Mouse (Mus musculus) Patski (cell line): ENCODE results near the gene Eif2b3. TPM values are rescaled to one million over a fixed set of nuclear protein-coding genes. Genes with fewer than 3 reads are reported as not detected.
A peak's percentile ranks its signal among the peaks of the same experiment; 100 is the strongest.

Experiments used
- ATAC-seq: fragments of 100-300 bp; one replicate; pipeline ENCODE4 v1.8.0; 2021
- CTCF ChIA-PET: fragments of 350-600 bp; sonication (Branson Sonifier 250); formaldehyde crosslinking; loops from one replicate; lab custom pipeline; 2022; ENCODE audit warnings: inconsistent platforms; lab: Charles Lee
- POLR2A ChIA-PET: fragments of 350-600 bp; sonication (Branson Sonifier 250); formaldehyde crosslinking; loops from one replicate; lab custom pipeline; 2022; ENCODE audit warnings: antibody characterized with exemption, inconsistent platforms; lab: Charles Lee
- DNase-seq: peaks from one replicate; pipeline ENCODE4 v3.0.0-alpha.2; 2011; ENCODE audit warnings: low read depth, low spot score
- H3K27me3 ChIP-seq: fragments of 371-371 bp; one replicate; pipeline ENCODE4 v1.5.1; 2021
- CTCF ChIP-seq: fragments of 100-300 bp; IDR thresholded peaks from one replicate; pipeline ENCODE4 v1.5.1; 2021
- in situ Hi-C: fragments of 300-500 bp; cut with MboI; formaldehyde crosslinking; loops from 3 replicates; pipeline ENCODE4 v1.11.1; 2018; ENCODE audit warnings: low pct_unique_long_range_greater_than_20kb, mixed read lengths
- polyA plus RNA-seq: library from polyadenylated mRNA; unstranded; gene quantifications from one replicate; pipeline ENCODE4 v1.2.3, GENCODE M21; 2021

Gene Eif2b3
- polyA plus RNA-seq, 1 experiment from 2014 or later, result 23.1 TPM

DNA sequence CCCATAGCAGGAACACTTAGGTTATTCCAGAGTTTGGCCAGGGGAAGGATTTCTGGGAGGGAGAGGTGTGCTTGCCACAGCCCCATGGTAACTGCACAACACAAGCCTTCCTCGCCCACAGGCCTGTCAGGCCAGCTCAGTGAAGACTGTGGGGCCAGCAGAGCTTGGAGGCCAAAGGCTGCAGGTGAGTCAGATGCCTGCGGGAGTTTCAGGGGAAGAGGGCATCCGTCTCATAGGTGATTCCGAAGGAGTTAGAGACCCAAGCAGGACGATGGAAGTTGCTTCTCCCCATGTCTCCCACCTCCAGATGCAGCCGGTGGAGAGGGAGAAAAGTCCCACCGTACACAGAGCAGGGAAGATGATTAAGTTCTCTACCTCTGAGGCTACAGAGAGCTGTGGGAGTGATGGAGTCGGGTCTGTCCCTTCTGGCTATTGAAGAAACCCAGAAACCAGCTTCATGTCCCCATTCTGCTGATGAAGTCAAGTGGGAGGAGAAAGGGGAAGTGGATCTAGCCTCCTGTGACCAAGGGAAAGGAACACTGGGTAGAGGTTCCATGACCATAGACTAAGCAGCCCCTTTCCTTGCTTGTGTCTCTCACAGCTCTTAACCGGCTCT, 107.6 kb downstream of the Eif2b3 start, which contains the start of gene Tctex1d4:
Tctex1d4 (plus strand) TSS at position 120 of the 616 bp plus-strand sequence.
- POLR2A ChIA-PET, result no interaction called here
- DNase-seq (no peak), ATAC-seq (peak; percentile 65)
- in situ Hi-C loops, result loop anchor here (10.0 kb wide), 1 partner anchor 402 kb away; the partner anchor contains the start of gene Tesk2
- no peak for TF ChIP-seq CTCF
- CTCF ChIA-PET, result interaction anchor here (1.1 to 1.5 kb wide), 4 partner anchors 14 to 124 kb away, joined by 3 to 4 read pairs (median 4); no protein-coding TSS in a partner anchor
- H3K27me3 ChIP-seq, result no peaks in the 10 kb centered on the region

DNA sequence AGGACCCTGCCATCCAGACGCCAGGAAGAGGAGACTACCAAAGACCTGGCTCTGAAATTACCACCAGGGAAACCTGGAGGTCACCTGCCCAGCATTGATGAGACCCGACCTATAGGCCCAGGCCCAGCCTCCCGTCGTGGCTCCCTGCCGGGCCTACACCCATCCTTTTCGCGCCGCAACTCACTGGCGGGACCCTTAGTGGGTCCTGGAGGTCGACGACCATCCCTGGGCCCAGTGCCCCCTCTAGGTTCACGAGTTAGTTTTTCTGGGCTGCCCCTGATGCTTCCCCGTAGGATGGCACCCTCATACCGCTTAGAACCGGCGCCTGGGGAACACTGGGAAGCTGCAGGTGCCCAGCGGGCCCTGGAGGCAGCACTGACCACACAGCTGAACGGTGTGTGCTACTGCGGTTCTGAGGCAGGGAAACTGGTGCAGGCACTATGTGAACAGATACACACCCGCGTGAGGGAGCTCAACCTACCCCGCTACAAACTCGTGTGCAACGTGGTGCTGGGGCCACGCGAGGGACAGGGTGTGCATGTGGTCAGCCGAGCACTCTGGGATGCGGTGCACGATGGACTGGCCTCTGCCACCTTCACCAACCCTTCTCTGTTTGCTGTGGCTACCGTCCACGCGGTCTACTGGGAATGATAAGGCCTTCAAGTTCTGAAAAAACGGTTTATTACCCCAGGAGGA, 108.9 kb downstream of the Eif2b3 start:
- CTCF ChIA-PET, result interaction anchor here (1.1 kb wide), 1 partner anchor 11 kb away, joined by 3 read pairs; no protein-coding TSS in a partner anchor
- DNase-seq, result no peak
- POLR2A ChIA-PET, result no interaction called here
- TF ChIP-seq CTCF, result no peak
- in situ Hi-C loops, result loop anchor here (10.0 kb wide), 1 partner anchor 403 kb away; the partner anchor contains the start of gene Tesk2
- no peaks in the 10 kb centered on the region for H3K27me3 ChIP-seq
- no peak for ATAC-seq

DNA sequence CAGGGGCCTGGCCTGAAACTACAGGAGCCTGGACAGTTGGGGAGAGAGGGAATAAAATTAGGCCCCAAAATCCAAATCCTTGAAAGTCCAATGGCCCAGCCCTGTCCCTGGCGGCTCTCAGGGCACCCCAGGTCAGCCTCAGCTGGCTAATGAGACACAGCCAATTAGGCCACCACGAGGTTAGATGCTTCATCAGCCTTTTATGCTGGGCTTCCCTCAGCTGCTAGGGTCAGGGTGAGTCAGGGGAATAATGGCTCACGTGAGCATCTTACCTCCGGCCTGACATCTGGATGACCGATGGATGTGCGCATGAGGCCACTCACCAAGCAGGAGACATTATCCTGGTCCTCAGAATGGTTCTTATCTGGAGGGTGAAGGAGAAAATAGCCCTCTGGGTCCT, 111.6 kb downstream of the Eif2b3 start:
- in situ Hi-C loops, result loop anchor here (5.0 kb wide), 1 partner anchor 308 kb away; the partner anchor contains the start of gene Hpdl
- no peak for TF ChIP-seq CTCF
- no peak for ATAC-seq
- no peaks in the 10 kb centered on the region for H3K27me3 ChIP-seq
- CTCF ChIA-PET, result no interaction called here
- POLR2A ChIA-PET, result no interaction called here
- DNase-seq, result no peak

DNA sequence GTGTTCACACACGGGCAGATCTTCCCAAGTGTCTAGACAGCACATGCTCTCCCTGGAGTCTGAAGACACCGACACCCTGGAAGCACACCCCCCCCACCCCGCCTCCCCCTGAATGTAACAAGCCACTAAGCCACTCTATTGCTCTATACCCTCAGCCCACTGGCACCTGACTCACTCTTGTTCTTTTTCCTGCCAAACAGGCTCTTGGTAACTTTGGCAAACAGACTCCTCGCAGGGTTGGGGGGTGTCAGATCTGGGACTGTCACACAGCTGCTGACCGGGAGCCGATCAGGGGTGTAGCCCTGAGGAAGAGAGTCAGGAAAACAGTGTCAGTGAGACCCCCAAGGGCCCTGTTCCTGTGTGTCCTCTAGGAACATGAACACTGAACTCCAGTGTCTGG, 112.0 kb downstream of the Eif2b3 start:
- POLR2A ChIA-PET, result no interaction called here
- in situ Hi-C loops, result loop anchor here (5.0 kb wide), 1 partner anchor 309 kb away; the partner anchor contains the start of gene Hpdl

DNA sequence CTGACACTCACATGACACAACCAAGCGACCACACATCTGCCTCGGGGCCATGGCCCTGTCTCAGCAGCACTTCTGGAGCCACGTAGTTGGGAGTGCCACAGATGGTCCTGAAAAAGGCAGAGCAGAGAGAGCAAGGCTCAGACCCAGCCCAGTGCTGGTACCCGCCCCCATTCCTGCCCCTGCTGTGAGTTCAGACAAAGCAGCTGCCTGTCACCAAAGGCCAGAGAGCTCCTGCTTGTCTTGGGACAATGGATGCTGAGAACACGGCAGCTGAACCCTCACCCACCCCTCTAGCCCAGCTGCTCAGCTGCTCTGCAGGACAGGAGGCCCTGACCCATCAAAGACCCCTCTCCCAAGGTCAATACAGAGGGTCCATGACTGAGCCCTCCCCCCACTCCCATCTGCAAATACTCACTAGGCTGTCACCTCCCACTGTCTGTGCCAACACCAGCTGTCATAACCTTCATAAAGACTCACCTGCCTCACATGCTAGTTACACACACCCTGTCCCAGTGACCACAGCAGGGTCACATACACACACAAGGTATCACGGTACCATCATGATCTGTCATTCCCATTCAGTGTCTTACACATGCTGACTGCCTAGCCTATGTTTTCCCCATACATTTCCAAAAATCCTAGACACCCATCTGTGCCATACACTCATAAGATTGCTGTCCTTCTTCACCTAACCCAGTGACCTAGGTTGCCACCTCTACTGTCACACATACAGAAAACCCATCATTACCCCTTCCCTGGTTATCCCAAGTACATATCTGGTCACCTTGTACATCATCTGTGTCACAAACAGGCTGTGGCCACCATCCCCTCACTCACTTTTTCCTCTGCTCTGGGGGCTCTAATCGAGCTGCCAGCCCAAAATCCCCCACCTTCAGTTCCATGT, 112.9 kb downstream of the Eif2b3 start:
- POLR2A ChIA-PET, result interaction anchor here (1.0 to 2.2 kb wide), 2 partner anchors 10 to 24 kb away, joined by 3 to 8 read pairs; partner anchors contain the start of gene Rps8
- no peaks in the 10 kb centered on the region for H3K27me3 ChIP-seq
- in situ Hi-C loops, result loop anchor here (5.0 kb wide), 1 partner anchor 310 kb away; the partner anchor contains the start of gene Hpdl
- TF ChIP-seq CTCF, result no peak
- CTCF ChIA-PET, result interaction anchor here (3.5 kb wide), 1 partner anchor 11 kb away, joined by 19 read pairs; no protein-coding TSS in a partner anchor
- ATAC-seq, result no peak
- DNase-seq, result no peak

More for the DNA sequence above, 112.0 kb downstream of the Eif2b3 start:
- CTCF ChIA-PET, result interaction anchor here (3.5 kb wide), 1 partner anchor 10 kb away, joined by 19 read pairs; no protein-coding TSS in a partner anchor
- no peak for TF ChIP-seq CTCF
- H3K27me3 ChIP-seq, result no peaks in the 10 kb centered on the region
- no peak for DNase-seq
- no peak for ATAC-seq

DNA sequence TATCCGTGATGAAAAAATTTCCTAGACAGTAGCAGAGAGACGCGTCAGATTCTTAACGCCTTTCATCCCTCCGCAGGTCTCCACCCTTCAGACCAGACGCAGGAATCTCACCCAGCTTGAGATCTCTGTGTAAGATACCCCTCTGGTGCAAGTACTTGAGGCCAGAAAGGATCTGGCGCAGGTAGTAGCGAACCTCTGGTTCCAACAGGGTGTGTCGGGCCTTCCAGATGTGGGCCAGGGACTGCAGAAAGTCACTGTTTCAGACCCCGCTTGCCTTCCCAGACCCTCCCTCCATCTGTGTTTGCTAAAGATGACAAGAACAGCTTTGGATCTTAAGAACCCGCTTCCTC, 113.6 kb downstream of the Eif2b3 start:
- no peaks in the 10 kb centered on the region for H3K27me3 ChIP-seq
- no peak for TF ChIP-seq CTCF
- in situ Hi-C loops, result loop anchor here (5.0 kb wide), 1 partner anchor 310 kb away; the partner anchor contains the start of gene Hpdl
- DNase-seq (no peak), ATAC-seq (no peak)
- POLR2A ChIA-PET, result interaction anchor here (0.7 to 2.2 kb wide), 4 partner anchors 11 to 144 kb away, joined by 3 to 8 read pairs (median 3); partner anchors contain the start of gene Rps8
- CTCF ChIA-PET, result interaction anchor here (3.5 kb wide), 1 partner anchor 11 kb away, joined by 19 read pairs; no protein-coding TSS in a partner anchor

DNA sequence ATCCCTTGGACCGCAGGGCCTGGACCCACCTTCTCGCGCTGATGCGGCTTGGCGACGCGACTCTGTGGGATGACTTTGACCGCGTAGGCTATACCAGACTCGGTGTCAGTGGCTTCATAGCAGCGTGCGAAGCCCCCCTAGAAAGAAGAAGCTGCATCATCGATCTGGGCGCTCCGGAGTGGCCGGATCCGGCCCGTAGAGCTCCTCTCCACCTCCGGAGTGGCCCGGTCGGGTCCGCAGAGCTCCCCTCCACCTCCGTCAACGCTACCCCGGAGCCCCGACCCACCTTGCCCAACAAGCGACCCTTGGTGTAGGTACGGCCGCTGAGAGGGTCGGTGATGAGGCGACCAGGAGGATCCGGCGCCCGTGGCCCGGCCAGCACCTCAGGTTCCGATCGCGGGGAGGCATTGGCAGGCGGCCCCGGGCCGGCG, 114.2 kb downstream of the Eif2b3 start:
- no peak for TF ChIP-seq CTCF
- DNase-seq (no peak), ATAC-seq (no peak)
- POLR2A ChIA-PET, result interaction anchor here (0.7 to 2.2 kb wide), 4 partner anchors 11 to 144 kb away, joined by 3 to 8 read pairs (median 3); partner anchors contain the start of gene Rps8
- no peaks in the 10 kb centered on the region for H3K27me3 ChIP-seq
- in situ Hi-C loops, result loop anchor here (5.0 kb wide), 1 partner anchor 311 kb away; the partner anchor contains the start of gene Hpdl
- CTCF ChIA-PET, result interaction anchor here (1.2 to 3.5 kb wide), 3 partner anchors 8 to 13 kb away, joined by 5 to 19 read pairs (median 5); partner anchors contain the start of gene Btbd19

DNA sequence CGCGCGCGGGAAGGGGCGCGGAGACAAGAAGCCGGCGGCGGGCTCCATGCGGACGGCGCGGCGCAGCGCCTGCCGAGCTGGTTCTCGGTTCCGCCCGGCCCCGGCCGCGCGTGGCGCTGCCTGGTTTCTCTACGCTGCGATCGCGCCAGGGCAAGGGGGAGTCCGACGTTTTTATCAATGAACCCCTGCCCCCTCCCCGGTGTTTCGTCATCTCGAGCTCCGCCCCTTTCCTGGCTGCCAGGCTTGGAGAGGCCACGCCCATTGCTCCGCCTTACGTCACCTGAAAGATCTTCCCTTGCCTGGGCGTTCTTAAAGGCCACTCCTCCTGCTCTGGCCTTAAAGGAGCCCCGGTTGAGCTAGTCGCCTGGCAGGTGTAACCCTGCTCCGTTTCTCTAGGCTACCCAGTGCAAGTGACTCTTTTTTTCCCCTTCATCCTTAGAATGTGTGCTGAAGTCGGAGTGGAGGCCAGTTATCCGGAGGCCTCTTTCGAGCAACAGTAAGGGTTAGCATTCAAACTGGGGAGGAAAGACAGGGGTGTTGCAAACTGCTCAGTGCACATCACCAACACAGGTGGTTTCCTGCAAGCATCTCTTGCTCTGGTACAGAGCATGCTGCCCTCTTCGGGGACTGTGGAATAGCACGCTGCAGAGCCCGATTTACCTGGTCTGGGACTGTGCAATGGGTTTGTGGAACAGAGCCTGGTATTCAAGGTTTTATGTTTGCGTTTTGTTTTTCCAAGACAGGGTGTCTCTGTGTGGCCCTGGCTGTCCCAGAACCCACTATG, 114.8 kb downstream of the Eif2b3 start, which contains the start of gene Plk3:
Plk3 (minus strand) TSS at position 147 of the 784 bp plus-strand sequence.
- ATAC-seq, result peak; percentile 84
- peak; percentile 82 for DNase-seq
- TF ChIP-seq CTCF, result no peak
- in situ Hi-C loops, result loop anchor here (5.0 kb wide), 1 partner anchor 312 kb away; the partner anchor contains the start of gene Hpdl
- ChIA-PET POLR2A (interaction anchor here (0.5 to 2.2 kb wide), 3 partner anchors 12 to 130 kb away, joined by 3 to 8 read pairs (median 3); no protein-coding TSS in a partner anchor), CTCF (interaction anchor here (1.2 to 3.5 kb wide), 3 partner anchors 9 to 12 kb away, joined by 5 to 19 read pairs (median 5); partner anchors contain the start of gene Btbd19)
- no peaks in the 10 kb centered on the region for H3K27me3 ChIP-seq
